Mouse (Mus musculus) gastrocnemius, adult 18-20 months (tissue): ENCODE measurements around the gene Atxn1. TPM values are rescaled to one million over a fixed set of nuclear protein-coding genes. Genes with fewer than 3 reads are reported as not detected.

ENCODE experiments used
- DNase-seq: peaks from one replicate; pipeline ENCODE4 v3.0.0; 2021; ENCODE audit warnings: low spot score
- long read RNA-seq, 2 experiments: library from polyadenylated mRNA; stranded (forward); transcript quantifications; one replicate each; pipeline ENCODE4 v2.0.0; 2021
- total RNA-seq, 2 experiments: library from RNA; stranded (reverse); gene quantifications; 2 replicates each; pipeline ENCODE4 v1.2.3; 2021

The Atxn1 gene
- 10 to 100 TPM; 38.7 to 51.0 TPM for total RNA-seq
- long read RNA-seq, experiment 1, partial matches to known transcripts = 0 of 8 reads
- long read RNA-seq, experiment 1, other reads (novel, unspliced or antisense) = 8 of 8 reads
- long read RNA-seq, experiment 2, partial matches to known transcripts = 0 of 7 reads
- long read RNA-seq, experiment 2, other reads (novel, unspliced or antisense) = 7 of 7 reads

DNA sequence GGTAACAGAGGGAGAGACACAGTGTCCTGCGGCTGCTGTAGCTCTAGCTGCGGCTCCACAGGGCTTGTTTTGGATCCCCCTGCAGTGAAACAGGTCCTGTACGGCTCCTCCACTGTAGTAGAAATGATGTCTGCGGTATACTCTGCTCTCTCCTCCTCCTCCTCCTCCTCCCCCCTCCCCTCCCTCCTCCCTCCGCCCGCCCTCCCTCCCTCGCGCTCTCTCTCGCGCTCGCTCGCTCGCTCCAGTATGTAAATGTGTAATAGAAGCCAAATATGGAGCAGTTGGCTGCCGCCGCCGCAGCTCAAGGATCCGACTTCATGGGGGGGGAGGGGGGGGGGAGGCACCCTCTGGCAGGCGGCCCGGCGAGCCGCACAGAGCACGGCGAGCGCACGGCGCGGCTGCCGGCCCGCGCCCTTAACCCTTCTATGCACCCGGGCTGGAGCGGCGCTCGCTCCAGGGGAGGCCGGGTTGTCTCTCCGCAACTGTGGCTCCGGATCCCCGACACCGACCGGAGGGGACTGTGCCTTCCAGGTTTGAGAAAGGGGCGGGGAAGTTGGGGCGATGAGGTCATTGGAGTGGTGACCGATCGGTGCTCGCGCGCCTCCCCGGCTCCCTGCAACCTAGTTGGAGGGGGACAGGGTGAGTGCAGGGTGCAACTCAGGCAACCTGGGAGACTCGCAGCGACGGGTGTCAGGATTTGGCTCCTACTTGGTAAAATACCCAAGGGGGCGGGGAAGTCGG, at the start of gene Atxn1:
Gene Atxn1, minus strand, starts transcription at position 156 of the 741 bp plus-strand sequence.
- peak; percentile 83 for DNase-seq

DNA sequence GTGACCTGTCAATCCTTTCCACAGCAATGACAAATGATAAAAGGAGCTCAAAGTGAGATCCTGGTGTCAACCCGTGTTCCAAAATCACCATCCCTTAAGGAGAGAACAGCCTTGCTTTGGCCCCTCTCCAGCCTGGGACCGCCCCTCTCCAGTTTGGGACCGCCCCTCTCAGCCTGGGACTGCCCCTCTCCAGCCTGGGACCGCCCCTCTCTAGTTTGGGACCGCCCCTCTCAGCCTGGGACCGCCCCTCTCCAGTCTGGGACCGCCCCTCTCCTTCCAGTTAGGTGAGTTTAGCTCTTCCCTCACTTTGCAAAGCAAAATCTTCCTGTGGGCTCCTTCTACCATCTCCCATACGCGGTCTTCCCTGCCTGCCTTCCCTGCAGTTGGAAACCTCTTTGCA, 46.4 kb upstream of the Atxn1 start:
- no peak for DNase-seq

DNA sequence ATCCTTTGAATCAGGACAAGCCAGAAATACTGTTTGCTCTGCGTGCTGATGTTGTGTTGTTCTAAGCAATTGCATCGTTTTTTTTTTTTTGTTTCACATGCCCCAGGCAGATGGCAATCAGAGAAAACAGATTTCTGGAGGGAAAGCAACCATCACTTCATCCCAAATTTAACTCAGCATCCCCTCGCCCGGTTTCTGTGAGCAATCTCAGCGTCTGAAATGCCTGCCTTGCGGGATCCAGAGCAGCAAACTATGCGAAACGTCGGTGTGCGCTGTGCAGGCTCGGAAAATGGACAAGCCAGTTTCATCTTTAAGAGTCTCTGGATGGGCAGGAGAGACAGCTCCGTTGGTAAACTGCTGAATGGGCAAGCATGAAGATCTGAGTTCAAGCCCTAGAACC, 45.3 kb upstream of the Atxn1 start:
- DNase-seq = no peak

DNA sequence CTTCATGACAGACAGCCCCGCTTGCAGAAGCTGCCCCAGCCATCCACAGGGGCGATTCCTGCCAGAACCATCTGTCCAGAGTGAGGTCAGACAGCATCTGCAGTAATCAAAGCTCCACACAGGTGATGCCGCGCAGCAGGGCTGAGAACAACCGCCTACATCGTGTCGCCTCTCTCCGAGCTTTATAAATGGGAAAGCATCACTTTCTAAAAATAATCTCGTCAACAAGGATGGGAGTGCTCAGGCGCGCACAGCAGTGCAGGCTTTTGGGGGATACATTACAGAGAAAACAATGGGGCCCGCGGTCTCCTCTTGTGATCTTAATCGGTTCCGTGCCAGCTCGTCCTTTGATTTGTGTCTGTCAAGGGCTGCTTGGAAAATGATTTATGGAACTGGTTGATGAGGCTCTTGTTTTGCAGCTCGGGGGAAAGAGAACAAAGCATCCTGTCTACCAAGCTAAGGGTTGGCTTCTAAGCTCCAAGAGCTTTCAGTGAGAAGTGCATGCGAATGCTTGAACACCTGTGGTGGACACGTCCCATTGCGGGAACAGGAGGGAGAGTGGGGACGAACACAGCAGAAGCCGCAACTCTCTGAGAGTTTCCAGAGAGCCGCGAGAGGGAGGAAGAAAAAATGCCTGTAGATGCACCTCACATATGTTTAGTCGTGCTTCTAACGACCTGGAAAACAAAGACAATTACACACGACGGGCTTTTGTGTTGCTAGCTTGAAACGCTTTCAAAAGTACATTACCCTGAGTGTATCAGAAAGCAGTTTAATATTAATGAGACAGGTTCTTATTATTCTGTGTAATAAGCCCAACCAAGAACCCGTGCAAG, 44.2 kb upstream of the Atxn1 start:
- no peak for DNase-seq

DNA sequence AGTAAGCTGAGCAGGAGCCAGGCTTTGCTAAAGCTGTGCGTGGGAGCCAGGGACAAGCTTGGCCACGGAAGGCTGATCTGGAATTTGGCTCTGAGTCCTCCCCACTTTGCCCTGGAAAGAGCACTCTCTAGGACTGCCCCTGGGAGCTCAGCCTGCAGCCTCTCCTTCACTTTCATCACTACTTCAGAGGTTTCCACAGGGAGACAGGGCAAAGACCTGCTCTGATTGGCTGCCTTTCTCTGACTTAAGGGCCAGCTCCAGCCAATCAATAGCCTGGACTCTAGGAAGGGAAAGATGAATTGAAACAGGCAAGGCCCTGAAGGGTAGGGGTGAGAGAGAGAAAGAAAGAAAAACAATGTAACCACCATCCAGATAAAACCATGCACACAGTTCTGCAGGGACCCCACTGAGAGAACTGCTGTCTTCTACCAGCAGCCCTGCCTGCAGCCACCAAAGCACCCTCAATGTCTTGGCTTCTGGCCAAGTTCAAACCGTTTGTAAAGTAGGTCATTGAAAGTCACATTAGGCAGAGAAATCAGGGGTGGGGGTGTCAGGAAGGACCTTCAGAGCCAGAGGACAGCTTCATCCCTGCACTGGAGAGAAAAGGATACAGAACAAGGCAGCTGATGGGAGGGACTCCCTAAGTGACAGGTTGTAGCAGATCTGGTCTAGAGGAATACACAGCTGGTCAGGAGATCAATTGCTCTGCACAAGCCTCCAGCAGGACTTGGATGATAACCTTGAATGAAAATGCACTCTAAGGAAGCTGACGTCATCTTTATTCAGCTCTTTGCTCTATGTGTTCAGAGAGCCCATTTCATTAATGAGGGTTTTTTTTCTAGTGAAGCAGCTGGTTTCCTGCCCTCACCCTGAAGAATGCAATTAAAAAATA, 41.6 kb upstream of the Atxn1 start:
- peak; percentile 28 for DNase-seq

DNA sequence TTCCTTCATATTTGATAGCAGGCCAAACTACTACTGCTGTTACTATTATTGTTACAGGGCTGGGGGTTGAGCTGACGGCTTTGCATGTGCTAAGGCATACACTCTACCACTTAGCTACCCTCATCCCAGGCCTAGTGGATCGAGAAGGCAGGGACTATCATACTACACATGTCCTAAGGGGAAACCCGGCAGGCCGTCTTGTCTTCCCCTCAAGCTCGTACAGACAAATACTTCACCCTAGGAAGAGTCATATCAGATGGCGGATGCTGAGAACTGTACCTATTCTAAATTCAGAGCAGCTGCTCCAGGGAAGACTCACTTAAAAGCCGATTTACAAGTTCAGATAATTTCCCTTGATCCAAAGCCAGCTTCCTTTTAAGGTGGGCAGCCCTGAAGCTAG, 40.8 kb upstream of the Atxn1 start:
- DNase-seq = no peak

DNA sequence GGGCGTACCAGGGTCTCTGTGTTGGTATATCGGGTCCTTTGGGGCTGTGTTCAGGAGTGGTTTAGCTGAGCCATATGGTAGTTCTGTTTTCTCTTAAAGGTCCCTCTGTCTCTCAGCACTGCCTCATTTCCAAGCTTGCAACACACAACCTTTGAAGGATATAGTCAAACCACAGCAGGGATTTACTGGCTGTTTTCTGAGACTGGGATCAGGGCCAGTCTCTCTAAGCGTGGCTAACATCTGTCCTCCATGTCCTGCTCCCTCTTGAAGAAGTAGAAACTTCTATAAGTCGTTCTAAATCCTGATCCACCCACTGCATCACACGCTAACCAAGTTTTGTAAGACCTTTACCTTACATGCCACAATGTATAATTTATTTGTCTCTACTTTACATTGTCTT, 36.5 kb upstream of the Atxn1 start:
- no peak for DNase-seq

DNA sequence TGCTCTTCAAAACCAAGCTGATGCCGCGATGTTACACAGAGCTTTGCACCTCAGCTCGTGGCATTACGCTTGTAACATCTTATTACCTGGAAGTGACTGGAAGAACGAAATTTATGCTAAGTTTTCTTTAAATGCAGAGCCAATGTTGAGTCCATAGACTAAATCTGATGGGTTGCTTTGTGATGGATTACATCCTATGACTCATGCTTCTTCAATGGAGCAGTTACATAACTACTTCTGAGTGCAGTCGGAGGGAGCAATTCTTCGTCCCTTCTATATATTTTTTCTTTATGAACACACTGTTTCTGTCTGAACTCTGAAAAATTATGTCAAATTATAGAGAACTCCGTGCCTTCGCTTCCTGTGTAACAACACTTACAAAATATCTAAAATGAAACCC, 28.1 kb upstream of the Atxn1 start:
- no peak for DNase-seq

DNA sequence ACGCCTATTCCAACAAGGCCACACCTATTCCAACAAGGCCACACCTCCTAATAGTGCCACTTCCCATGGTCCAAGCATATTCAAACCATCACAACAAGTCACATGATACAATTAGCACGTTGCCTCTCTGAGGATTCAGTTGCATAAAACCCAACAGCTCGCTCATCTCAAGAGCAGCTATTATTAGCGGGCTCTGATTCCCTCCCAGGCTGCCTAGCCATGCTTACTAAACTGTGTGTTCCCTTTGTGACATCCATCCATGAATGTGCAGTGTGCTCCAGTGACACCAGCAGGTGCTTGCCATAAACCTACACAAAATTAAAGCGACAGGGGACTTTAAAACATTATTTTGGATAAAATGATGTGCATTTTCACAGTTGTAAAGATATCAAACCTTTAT, 25.7 kb upstream of the Atxn1 start:
- DNase-seq = no peak

DNA sequence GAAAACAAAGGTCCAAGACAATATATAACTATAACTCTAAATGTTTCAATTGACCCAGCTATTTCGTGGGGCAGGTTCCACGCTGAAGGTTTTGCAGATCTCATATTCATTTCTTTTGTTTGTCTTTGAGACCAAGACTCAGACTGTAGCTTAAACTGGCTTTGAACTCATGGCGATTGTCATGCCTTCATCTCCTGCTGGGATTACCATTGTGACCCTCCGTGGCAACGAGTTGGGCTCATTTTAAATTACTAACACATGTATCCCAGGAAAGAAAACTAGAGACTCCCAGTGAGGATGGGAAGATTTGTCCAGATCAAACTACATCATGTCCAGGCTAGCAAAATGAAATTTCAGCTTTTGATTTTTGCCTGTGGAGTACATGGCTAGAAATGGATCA, 14.4 kb upstream of the Atxn1 start:
- DNase-seq = no peak

DNA sequence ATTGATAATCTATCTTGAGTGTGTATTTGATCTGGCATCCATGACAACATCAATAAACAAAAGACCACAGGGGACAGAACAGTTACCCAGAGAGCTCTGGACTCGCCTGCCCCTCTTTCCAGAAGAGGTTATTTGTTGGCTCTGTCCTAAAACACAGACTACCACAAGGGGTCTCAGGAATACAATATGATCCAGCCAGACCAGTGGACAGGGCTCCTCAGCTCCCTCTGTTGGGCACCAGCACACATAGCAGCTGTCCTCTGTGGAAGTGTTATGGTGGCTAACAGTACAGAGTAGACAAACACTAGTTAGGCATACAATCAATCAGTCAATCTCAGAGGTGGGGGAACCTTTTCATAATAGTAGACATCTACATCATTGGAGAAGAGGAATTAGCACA, 12.1 kb upstream of the Atxn1 start:
- DNase-seq = peak; percentile 56

DNA sequence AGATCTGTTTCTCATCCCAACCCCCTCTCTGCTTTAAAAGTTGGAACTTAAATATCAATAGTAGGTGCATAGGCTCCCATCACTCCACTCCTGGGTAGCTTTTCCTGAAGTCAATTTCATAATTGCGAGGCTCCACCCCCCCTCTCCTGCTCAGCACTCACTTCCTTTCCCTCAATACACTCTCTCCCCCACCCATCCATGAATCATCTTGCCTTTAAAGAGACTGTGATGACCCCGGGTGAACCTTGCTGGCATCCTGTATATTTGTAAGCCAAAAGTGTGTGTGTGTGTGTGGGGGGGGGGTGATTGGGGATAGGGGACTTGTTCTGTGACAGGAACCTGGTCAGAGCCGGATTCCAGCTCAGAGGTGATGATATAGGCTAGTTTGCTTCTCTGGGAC, 9.8 kb upstream of the Atxn1 start:
- DNase-seq = no peak

DNA sequence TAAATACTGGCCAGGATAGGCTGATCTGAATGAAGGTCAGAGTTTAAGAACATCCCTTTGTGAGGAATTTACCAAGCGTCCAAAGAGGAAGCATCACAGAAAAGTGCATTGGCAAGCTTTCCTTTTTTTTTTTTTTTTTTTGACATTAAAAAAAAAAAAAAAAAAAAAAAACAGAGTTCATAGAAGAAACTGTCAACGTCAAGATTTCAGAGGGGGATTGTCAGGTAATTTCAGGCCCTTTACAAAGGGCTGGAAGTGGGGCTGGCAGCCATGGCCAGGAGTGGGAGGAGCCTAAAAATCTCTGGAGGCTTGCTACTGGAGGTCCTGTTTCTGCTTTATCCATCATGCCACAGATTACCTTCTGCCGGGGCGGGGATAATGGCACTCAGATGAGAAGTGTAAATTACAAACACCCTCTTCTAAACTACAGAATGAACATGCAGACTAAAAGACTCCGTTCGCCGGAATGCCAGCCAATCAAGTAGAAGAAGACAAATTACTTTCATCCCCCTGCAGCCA, 9.2 kb upstream of the Atxn1 start:
- DNase-seq = no peak

DNA sequence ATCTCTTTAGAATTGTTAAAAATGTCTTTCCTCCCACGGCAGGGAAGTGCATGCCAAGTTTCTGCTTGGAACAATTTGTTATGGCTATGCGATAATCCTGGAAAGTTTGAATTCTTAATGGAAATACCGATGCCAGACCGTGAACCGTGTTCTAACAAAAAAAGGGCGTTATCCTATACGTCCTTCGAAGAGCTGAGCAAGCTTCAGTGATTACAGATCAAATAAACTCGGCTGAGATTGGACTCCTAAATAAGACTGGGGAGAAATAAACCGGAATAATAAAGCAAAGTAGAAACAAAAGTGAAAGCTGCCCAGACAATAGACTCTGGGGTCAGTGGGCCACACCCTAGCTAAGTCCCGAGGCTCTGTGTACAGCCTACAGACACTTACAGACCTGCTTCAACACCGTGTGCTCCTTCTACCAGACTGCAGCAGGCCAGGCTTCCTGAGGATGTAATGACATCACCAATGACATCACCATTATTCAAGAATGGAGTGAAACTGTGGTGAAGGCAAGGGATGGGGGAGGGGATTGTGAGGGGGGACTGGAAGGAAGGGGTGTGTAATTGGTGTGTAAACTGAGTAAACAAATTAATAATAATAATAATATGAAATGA, 6.2 kb upstream of the Atxn1 start:
- DNase-seq = no peak

DNA sequence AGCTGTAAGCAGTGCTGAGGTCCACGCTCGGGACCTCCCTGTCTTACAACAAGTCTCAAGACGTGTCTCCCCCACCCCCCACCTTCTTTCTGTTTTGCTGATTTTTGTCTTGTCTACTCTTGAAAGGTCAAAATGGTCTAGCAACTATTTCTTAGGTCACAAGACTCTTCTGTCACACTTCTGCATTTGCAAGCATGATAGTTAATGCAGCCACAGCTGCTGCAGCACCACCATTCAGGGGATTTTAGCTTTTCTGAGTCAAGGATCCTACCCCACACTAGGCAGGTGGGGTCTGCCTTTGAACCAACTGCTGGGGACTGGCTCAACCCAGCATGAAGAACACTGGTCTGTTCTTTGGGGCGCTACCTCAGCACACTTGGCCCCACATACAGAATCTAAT, 3.4 kb upstream of the Atxn1 start:
- DNase-seq = no peak

DNA sequence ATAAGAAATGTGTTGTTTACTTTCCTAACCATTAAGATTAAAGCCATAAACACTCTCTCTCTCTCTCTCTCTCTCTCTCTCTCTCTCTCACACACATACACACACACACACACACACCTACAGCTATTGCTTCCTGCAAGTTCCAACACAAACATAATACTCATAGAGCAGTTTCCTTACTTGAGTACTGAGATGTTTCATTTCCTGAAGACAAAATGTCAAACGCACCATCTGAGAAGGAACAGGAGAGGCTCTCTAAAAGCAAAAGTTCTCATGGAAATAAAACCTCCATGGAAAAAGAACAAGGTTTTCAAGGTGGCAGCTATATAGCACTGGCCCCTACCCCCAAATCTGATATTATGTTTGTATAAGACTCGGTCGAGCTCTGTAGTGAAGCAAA, 2.6 kb upstream of the Atxn1 start:
- no peak for DNase-seq

DNA sequence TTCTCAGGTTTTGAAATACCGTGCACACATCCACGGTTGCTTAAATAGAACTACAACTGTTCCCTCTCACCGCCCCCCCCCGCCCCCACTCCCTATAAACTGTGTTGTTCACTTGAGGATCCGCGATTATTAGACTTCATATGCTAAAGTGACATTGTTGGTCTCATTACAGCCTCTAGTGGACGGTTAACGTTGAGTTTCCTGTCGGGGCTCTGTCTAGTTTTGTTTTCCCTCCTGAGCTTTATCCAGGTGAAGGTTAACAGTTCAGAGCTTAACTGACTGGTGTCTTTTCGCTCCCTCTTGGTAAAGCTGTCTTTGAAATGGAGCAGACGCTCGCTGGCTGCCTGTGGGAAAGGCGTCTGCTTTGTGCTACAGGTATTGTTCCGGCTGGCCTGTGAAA, 1.8 kb upstream of the Atxn1 start:
- DNase-seq = peak; percentile 49

DNA sequence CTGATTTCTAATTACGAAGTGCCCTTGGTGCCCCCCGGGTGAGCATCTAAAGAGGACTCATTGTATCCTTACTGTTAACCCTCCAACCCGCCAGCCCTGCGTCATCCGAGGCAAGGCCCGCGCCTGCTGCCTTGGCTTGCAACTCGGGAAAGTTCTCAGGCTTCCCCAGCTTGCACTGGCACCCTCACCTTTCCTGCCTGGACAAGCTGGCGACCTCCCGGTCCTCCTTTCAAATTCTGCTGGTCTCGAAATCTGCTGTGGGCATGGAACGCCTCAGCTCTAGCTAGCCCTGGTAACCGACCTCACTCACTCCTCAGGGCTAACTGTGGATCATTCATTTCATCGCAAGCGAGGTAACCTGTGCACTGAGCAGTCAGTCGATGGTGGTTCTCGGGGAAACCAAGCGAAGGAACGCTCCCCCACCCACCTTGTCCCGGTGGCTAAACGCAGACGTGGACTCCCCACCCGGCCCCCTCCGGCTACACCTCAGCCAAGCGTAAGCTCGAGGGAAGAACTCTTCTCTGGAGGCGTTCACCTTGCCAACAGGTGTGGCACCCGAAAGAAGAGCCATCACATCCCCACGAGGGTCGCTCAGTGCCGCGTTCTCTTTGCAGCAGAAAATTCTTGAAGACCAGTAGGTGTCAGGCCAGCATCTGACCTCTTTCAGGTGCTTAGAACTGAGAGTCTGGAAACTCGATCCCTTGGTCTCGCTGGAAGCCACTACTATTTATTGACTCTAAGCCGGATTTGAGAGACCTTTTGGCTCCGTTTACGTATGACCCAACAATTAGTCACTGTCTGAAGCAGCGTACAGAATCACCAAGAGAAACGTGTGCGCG, 1.0 kb upstream of the Atxn1 start:
- peak; percentile 43 for DNase-seq

DNA sequence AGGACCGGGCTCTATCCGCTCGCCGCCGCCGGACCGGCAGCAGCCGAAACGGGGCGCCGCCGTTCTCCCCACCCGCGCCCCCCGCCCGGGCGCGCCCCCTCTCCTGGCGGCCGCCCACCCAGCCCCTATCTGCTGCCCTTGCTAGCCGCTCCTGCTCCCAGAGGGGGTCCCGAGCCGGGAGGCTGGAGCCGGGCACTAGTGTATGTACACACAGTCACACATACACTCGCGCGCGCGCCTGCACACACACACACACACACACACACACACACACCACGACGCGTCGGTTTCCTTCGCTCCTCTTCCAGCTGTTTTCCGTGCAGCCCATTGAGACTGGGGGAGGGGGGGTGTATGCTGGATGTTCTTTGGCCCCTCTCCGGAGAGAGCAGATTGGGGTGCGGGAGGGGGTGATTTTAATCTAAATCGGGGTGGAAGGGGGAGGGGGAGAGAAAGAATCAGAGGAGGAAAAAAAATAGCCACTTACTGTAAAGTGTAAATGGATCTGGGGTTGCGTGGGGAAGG, 416 bp downstream of the Atxn1 start:
- peak; percentile 46 for DNase-seq
